Mouse (Mus musculus) small intestine, adult 2 months (tissue): ENCODE results near the gene Zfp770.

Source experiments
- CTCF ChIP-seq: fragments of 200-500 bp; IDR thresholded peaks from 2 replicates; pipeline ENCODE4 v1.5.1; 2012; ENCODE audit warnings: low read depth, mild to moderate bottlenecking, control low read depth, inconsistent platforms, low read length, moderate library complexity, mixed read lengths; ENCODE audit not compliant: insufficient replicate concordance, insufficient read length; ENCODE audit errors: extremely low read depth
- POLR2A ChIP-seq: fragments of 200-500 bp; IDR thresholded peaks from 2 replicates; pipeline ENCODE4 v1.6.1; 2012; ENCODE audit warnings: low read depth, mild to moderate bottlenecking, control low read depth, inconsistent platforms, low read length, moderate library complexity

DNA sequence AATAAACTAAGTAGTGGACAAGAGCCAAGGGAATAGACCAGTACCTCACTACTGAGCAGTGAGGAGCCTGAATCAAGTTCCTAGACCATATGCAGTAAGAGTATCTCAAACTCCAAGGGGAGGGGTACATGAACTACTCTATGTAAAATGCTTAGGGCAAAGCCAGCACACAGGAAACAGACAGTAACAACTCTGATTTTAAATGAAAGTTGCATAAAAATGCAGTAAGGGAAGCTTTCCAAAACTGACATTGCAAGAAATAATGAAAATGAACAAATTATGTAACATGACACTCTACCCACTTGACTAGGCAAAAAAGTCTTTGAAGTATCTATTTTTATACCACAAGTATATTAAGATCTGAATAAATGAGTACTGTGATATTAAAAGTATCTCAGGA lies 33.4 kb downstream of the Zfp770 start:
- TF ChIP-seq POLR2A (no peak), CTCF (no peak)
